Mouse (Mus musculus): ENCODE measurements around the gene Olfr1467. TPM values are rescaled to one million over a fixed set of nuclear protein-coding genes. Genes with fewer than 3 reads are reported as not detected.

Olfr1467 gene
- polyA plus RNA-seq (2012; rRNA removed) = not detected in 2 replicates

GRCm38 (mm10) chr19:13361936-13362335 lies at the start of gene Olfr1467:
TSS of gene Olfr1467 (plus strand) at chr19:13362236.

GRCm38 (mm10) chr19:13315441-13315840 lies 46.6 kb upstream of the Olfr1467 start, which contains the start of gene Olfr1465:
TSS of gene Olfr1465 (minus strand) at chr19:13315541.

GRCm38 (mm10) chr19:13338562-13338961 lies 23.5 kb upstream of the Olfr1467 start, which contains the start of gene Olfr1466:
TSS of gene Olfr1466 (plus strand) at chr19:13338862.

GRCm38 (mm10) chr19:13407549-13407948 lies 45.5 kb downstream of the Olfr1467 start, which contains the start of gene Olfr1469:
TSS of gene Olfr1469 (plus strand) at chr19:13407849.

Other genes starting within 250 kb of the Olfr1467 start
- not detected in 2 replicates for gene Olfr1459, start 212.7 kb upstream of the Olfr1467 start, polyA plus RNA-seq (2012; rRNA removed)
- not detected in 2 replicates for gene Olfr1461, start 199.2 kb upstream of the Olfr1467 start, polyA plus RNA-seq (2012; rRNA removed)
- gene Olfr1462, start 176.5 kb upstream of the Olfr1467 start, polyA plus RNA-seq (2012; rRNA removed) = not detected in 2 replicates
- not detected in 2 replicates for gene Olfr1463, start 130.9 kb upstream of the Olfr1467 start, polyA plus RNA-seq (2012; rRNA removed)
- not detected in 2 replicates for gene Olfr1465, start 46.7 kb upstream of the Olfr1467 start, polyA plus RNA-seq (2012; rRNA removed)
- not detected in 2 replicates for gene Olfr1466, start 23.4 kb upstream of the Olfr1467 start, polyA plus RNA-seq (2012; rRNA removed)
- gene Olfr1469, start 45.6 kb downstream of the Olfr1467 start, polyA plus RNA-seq (2012; rRNA removed) = not detected in 2 replicates
- gene Olfr1471, start 81.2 kb downstream of the Olfr1467 start, polyA plus RNA-seq (2012; rRNA removed) = not detected in 2 replicates
- gene Olfr1472, start 93.8 kb downstream of the Olfr1467 start, polyA plus RNA-seq (2012; rRNA removed) = not detected in 2 replicates
- gene Olfr1474, start 107.3 kb downstream of the Olfr1467 start, polyA plus RNA-seq (2012; rRNA removed) = not detected in 2 replicates
- not detected in 2 replicates for gene Olfr1475, start 118.0 kb downstream of the Olfr1467 start, polyA plus RNA-seq (2012; rRNA removed)
- gene Olfr1477, start 138.3 kb downstream of the Olfr1467 start, polyA plus RNA-seq (2012; rRNA removed) = not detected in 2 replicates
- not detected in 2 replicates for gene Olfr1480, start 165.7 kb downstream of the Olfr1467 start, polyA plus RNA-seq (2012; rRNA removed)
- gene Olfr1484, start 221.3 kb downstream of the Olfr1467 start, polyA plus RNA-seq (2012; rRNA removed) = not detected in 2 replicates